Mouse (Mus musculus) embryonic facial prominence, embryonic 14.5 days (tissue): ENCODE results near the gene Dtx4. TPM values are rescaled to one million over a fixed set of nuclear protein-coding genes. Genes with fewer than 3 reads are reported as not detected.
A peak's percentile ranks its signal among the peaks of the same experiment; 100 is the strongest.

Experiments used
- ATAC-seq: fragments of 200-750 bp; cut with Nextera tagmentation; 2 replicates; pipeline ENCODE4 v1.8.0; 2017; ENCODE audit warnings: low read depth, moderate number of reproducible peaks, moderate TSS enrichment
- DNase-seq: peaks from one replicate; pipeline ENCODE4 v3.0.0-alpha.2; 2015; ENCODE audit warnings: low spot score
- H3K27ac ChIP-seq: fragments of 300-500 bp; sonication (generic); replicated peaks from 2 replicates; pipeline ENCODE4 v1.5.1; 2014; ENCODE audit warnings: low read depth, mild to moderate bottlenecking, low read length, moderate library complexity
- H3K27me3 ChIP-seq: fragments of 300-500 bp; sonication (generic); replicated peaks from 2 replicates; pipeline ENCODE4 v1.6.1; 2014; ENCODE audit warnings: low read length; ENCODE audit not compliant: control insufficient read depth, insufficient read depth
- H3K36me3 ChIP-seq: fragments of 300-500 bp; sonication (generic); 2 replicates; pipeline ENCODE4 v1.6.1; 2014; ENCODE audit warnings: low read length, mixed read lengths; ENCODE audit not compliant: control insufficient read depth, insufficient read depth
- H3K4me1 ChIP-seq: fragments of 300-500 bp; sonication (generic); 2 replicates; pipeline ENCODE4 v1.6.1; 2014; ENCODE audit warnings: antibody characterized with exemption, low read length; ENCODE audit not compliant: control insufficient read depth, insufficient read depth
- H3K4me2 ChIP-seq: fragments of 300-500 bp; sonication (generic); 2 replicates; pipeline ENCODE4 v1.6.1; 2014; ENCODE audit warnings: low read depth, mild to moderate bottlenecking, low read length, moderate library complexity, mixed read lengths
- H3K4me3 ChIP-seq: fragments of 300-500 bp; sonication (generic); 2 replicates; pipeline ENCODE4 v1.5.1; 2014; ENCODE audit warnings: low read depth, mild to moderate bottlenecking, low read length
- H3K9ac ChIP-seq: fragments of 300-500 bp; sonication (generic); 2 replicates; pipeline ENCODE4 v1.6.1; 2014; ENCODE audit warnings: low read depth, mild to moderate bottlenecking, low read length, moderate library complexity, mixed read lengths
- H3K9me3 ChIP-seq: fragments of 300-500 bp; sonication (generic); 2 replicates; pipeline ENCODE4 v1.6.1; 2016; ENCODE audit warnings: low read length; ENCODE audit not compliant: control insufficient read depth
- WGBS: fragments of 180-500 bp; shearing (Covaris S2); extraction: QIAGEN DNeasy Blood & Tissue Kit; methylation state at CpG from one replicate; pipeline ENCODE4 v1.1.7; 2014; 5-methylcytosine and 5-hydroxymethylcytosine counted together
- polyA plus RNA-seq: library from polyadenylated mRNA; unstranded; fragments of >200 nt; fragmentation: Nextera tagmentation; extraction: Ambion mirVana; gene quantifications from 2 replicates; pipeline ENCODE4 v1.2.1, GENCODE M21; 2014

Gene Dtx4
- polyA plus RNA-seq, 1 experiment from 2014 or later: 11.9 TPM

DNA sequence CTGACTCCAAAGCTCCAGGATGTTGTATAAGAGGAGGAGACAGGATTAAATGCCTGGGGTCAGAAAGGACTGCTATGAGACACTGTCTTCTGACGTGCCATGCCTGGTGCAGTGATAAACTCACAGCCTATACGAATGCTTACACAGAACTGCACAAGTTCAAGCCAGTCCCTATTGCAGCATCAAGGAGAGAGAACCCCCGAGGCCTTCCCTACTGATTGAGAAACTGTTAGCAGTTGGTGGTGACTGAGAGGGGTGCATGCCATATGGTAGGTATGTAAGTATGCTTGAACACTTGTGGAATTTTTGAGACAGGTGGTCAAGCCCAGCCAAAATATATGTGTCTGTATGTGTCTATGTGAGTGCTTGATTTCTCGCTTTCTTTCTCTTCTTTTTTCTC, 22.1 kb upstream of the Dtx4 start:
- Histone ChIP-seq H3K9me3 (no peaks in the 10 kb centered on the region), H3K27ac (no peak overlapping the region), H3K4me2 (no peak overlapping the region), H3K9ac (no peak overlapping the region), H3K36me3 (no peaks in the 10 kb centered on the region), H3K4me3 (no peak overlapping the region), H3K4me1 (no peaks in the 10 kb centered on the region), H3K27me3 (no peaks in the 10 kb centered on the region)
- DNase-seq: no peak
- ATAC-seq: no peak
- 38% methylated on average over 4 of the region's 4 CpGs for WGBS

DNA sequence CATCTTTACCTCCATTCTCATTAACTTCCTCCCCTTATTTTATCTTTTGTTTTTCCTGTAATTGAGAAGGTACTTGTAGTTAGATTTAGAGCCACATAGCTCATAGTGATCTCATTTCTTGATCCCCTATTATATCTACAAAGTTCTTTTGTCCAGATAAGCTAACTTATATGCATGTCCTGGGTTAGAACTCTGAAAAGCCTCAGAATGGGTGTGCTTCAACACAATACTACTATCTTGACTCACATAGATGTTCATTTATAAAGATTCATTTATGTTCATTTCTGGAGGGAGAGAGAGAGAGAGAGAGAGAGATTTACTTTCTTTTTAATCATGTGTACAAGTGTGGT, 17.3 kb upstream of the Dtx4 start:
- Histone ChIP-seq H3K4me2 (peak overlapping the region; percentile 67), H3K27me3 (no peaks in the 10 kb centered on the region), H3K27ac (no peak overlapping the region), H3K9ac (no peak overlapping the region; the same call in 1 of the 2 replicates), H3K36me3 (no peaks in the 10 kb centered on the region), H3K9me3 (no peaks in the 10 kb centered on the region), H3K4me3 (peak overlapping the region; percentile 44), H3K4me1 (no peaks in the 10 kb centered on the region)
- ATAC-seq (no peak), DNase-seq (no peak)

DNA sequence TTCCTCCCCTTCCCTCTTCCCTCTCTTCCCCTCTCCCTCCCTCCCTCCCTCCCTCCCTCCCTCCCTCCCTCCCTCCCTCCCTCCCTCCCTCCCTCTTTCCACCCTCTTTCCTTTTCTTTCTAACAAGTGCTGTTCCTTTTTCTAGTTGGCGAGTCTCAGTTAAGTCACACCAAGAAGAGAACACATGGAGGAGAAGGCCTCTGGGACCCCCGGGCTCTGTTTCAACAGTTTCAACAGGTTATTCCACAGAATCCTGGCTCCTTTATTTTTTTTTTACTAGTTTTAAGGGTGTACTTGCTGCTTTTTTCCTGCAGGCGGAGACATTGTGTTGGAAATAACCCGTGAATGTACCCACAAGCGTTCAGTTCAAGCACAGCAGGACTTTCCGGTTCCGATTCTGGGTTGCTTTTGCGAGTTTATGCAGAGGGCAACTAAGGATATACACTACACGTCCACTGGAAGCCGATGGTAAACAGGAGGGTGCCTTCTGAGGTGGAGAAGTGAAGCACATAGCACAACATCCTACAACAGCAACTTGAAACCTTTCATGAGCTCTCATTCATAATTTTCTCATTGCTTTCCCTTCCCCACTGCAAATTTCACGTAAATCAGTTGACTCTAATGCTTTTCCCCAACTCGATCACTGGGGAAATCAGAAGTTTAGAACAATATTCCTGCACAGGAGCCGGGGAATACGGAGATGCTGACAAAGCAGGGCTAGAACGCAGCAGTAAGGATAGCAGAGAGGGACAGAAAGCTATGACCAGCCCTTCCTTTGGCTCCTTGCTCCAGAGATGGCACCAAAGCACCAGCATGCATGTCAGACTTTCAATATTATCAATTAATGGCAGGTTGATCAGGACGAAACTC, 16.7 kb upstream of the Dtx4 start:
- Histone ChIP-seq H3K4me1 (no peaks in the 10 kb centered on the region), H3K27ac (peak overlapping the region; percentile 33; the same call in 1 of the 2 replicates), H3K9ac (peak overlapping the region; percentile 69), H3K36me3 (no peaks in the 10 kb centered on the region), H3K4me3 (peak overlapping the region; percentile 44), H3K4me2 (peak overlapping the region; percentile 67), H3K9me3 (no peaks in the 10 kb centered on the region), H3K27me3 (no peaks in the 10 kb centered on the region)
- WGBS: 2% methylated on average over 16 of the region's 16 CpGs
- peak; percentile 77 for ATAC-seq
- DNase-seq: peak; percentile 88

DNA sequence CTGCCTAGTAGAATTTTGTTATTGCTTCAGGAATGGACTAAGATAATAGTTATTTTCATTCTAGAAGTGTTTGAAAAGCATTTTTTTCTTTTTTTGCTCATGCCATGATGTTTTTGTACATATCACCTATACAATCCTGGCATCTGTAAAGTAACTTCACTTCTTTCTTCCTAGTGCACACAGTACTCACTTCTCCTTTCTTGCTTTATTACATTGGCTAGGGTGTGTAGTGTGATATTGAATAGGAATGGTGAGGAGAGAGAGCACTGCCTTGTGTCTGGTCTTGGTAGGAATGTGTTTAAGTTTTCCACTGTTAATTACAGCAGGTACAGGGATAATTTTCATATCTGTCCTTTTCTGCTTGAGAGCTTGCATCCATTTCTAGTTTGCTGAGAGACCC, 13.4 kb upstream of the Dtx4 start:
- Histone ChIP-seq H3K4me2 (no peak overlapping the region), H3K4me1 (no peaks in the 10 kb centered on the region), H3K27ac (no peak overlapping the region), H3K9me3 (no peaks in the 10 kb centered on the region), H3K27me3 (no peaks in the 10 kb centered on the region), H3K9ac (no peak overlapping the region), H3K4me3 (no peak overlapping the region), H3K36me3 (no peaks in the 10 kb centered on the region)
- ATAC-seq (no peak), DNase-seq (no peak)

DNA sequence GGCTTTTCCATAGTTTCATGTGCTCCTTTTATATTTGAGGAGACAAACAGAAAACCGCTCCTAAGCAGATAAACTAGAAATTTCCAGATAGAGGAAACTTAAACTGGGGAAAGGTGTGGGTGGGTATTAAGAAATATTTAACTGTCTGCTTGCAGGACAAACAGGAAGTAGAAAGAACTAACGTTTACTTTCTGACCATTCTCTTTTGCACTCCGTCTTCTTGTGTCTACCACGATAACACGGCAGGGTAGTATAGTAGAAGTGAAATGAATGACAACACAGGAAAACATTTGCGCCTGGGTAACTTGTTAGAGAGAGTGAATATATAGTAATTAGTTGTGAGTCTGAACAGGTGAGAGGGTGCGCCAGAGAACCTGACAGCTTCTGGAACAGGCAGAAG, 1.5 kb upstream of the Dtx4 start:
- Histone ChIP-seq H3K4me2 (no peak overlapping the region), H3K27me3 (peaks cover 5% of the 10 kb centered on the region; the same call in 1 of the 2 replicates), H3K9me3 (no peaks in the 10 kb centered on the region), H3K27ac (no peak overlapping the region), H3K36me3 (no peaks in the 10 kb centered on the region), H3K4me1 (peaks cover 12% of the 10 kb centered on the region; the same call in 1 of the 2 replicates), H3K9ac (no peak overlapping the region), H3K4me3 (no peak overlapping the region)
- no peak for ATAC-seq
- no peak for DNase-seq
- 89% methylated on average over 7 of the region's 7 CpGs for WGBS

DNA sequence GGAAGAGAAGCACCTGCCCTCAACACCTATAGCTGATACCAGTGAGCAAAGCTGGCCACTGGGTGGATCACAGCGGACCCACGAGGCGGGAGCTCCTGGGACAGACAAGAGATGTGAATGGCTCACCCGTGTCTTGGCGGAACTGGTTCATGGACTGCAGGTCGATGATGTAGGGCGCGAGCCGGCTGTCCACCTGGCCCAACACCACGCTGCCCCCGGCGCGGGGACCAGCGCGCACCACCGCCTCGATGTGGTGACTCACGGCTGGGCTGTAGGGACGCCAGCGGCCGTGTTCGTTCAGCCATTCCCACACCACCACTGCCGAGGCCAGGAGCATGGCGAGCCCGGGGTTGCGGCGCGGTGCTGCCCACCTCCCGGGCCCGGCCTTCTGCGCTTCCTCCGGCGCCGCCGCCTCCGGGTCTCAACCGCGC, 358 bp downstream of the Dtx4 start:
- DNase-seq (no peak), ATAC-seq (peak; percentile 41)
- Histone ChIP-seq H3K27me3 (peaks cover 5% of the 10 kb centered on the region; the same call in 1 of the 2 replicates), H3K4me1 (peaks cover 12% of the 10 kb centered on the region; the same call in 1 of the 2 replicates), H3K27ac (peak overlapping the region; percentile 88), H3K9ac (peak overlapping the region; percentile 86), H3K4me3 (peak overlapping the region; percentile 73), H3K4me2 (peak overlapping the region; percentile 94), H3K36me3 (no peaks in the 10 kb centered on the region), H3K9me3 (no peaks in the 10 kb centered on the region)
- 1% methylated on average over 10 of the region's 38 CpGs for WGBS

DNA sequence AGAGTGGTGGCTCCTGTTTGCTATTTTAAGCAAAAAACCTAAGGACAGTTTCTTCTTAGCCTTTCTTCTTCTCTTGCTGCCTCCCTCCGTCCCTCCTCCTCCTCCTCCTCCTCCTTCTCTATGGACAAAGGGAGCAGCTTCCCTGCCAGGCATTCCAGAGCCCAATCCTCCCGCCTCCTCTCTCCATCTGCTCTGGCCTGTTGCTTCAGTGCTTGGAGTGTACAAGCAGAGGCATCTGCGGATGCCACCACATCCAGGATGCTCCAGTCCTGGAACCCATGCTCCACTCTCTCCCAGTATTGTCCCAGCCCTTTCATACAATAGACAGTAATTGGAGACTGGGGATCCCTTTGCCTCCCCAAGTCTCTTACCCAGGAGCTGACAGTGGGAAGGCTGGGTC, 1.1 kb downstream of the Dtx4 start:
- Histone ChIP-seq H3K4me3 (peak overlapping the region; percentile 73), H3K9me3 (no peaks in the 10 kb centered on the region), H3K4me2 (peak overlapping the region; percentile 94), H3K27ac (0 out of 2 replicates have a peak overlapping the region, but pooled peaks have one; percentile 24), H3K27me3 (peaks cover 5% of the 10 kb centered on the region; the same call in 1 of the 2 replicates), H3K9ac (peak overlapping the region; percentile 86), H3K4me1 (peaks cover 12% of the 10 kb centered on the region; the same call in 1 of the 2 replicates), H3K36me3 (no peaks in the 10 kb centered on the region)
- 4% methylated on average over 3 of the region's 3 CpGs for WGBS
- DNase-seq (peak; percentile 63), ATAC-seq (no peak)

DNA sequence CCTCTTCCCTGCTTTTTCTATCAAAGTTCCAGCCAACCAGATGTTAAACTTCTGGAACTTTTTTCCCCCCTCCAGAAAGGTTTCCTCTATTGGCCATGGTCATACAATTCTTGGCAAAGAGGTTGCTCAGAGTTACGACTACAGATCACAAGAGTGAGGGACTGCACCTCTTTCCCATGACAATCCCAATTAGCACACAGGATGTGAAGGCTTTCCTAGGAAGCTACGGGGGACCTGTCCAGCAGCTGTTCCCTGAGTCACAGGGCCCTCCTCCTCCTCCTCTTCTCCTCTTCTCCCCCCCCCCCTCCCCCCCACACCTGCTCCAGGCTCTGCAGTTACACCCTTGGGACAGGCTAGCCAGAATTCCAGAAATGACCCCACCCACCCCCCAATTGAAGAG, 1.8 kb downstream of the Dtx4 start:
- 16% methylated on average over 2 of the region's 2 CpGs for WGBS
- DNase-seq (peak; percentile 73), ATAC-seq (no peak)
- H3K4me2 ChIP-seq: peak overlapping the region; percentile 94
- no peaks in the 10 kb centered on the region for H3K36me3 ChIP-seq
- H3K4me3 ChIP-seq: peak overlapping the region; percentile 73
- H3K4me1 ChIP-seq: peaks cover 12% of the 10 kb centered on the region; the same call in 1 of the 2 replicates
- no peaks in the 10 kb centered on the region for H3K9me3 ChIP-seq
- 0 out of 2 replicates have a peak overlapping the region, but pooled peaks have one; percentile 24 for H3K27ac ChIP-seq
- H3K9ac ChIP-seq: peak overlapping the region; percentile 86
- H3K27me3 ChIP-seq: peaks cover 5% of the 10 kb centered on the region; the same call in 1 of the 2 replicates
